Mouse (Mus musculus): ENCODE measurements around the gene Pgap2.

Gene Pgap2

GRCm38 (mm10) chr7:102209756-102210721, at the start of gene Pgap2, which contains the start of gene Nup98:
TSS of gene Pgap2 (plus strand) at chr7:102210208.
TSS of gene Nup98 (minus strand) at chr7:102210176.
- peak; percentile 99 for DNase-seq

GRCm38 (mm10) chr7:102170300-102170699, 39.7 kb upstream of the Pgap2 start:
- DNase-seq: no peak

- DNase-seq: no peak
Observed at GRCm38 (mm10) chr7:102183849-102184248, 26.2 kb upstream of the Pgap2 start.

GRCm38 (mm10) chr7:102192356-102192755, 17.7 kb upstream of the Pgap2 start:
- DNase-seq: no peak

- DNase-seq: no peak
Observed at GRCm38 (mm10) chr7:102200576-102200975, 9.4 kb upstream of the Pgap2 start.

GRCm38 (mm10) chr7:102200996-102201785, 8.8 kb upstream of the Pgap2 start:
- no peak for DNase-seq

GRCm38 (mm10) chr7:102204296-102204857, 5.6 kb upstream of the Pgap2 start:
- no peak for DNase-seq

GRCm38 (mm10) chr7:102205646-102206045, 4.4 kb upstream of the Pgap2 start:
- no peak for DNase-seq

- no peak for DNase-seq
Observed at GRCm38 (mm10) chr7:102208806-102209363, 1.1 kb upstream of the Pgap2 start.

GRCm38 (mm10) chr7:102211071-102211470, 1.1 kb downstream of the Pgap2 start:
- no peak for DNase-seq

GRCm38 (mm10) chr7:102221899-102222298, 11.9 kb downstream of the Pgap2 start:
- no peak for DNase-seq

- no peak for DNase-seq
Observed at GRCm38 (mm10) chr7:102222336-102222735, 12.3 kb downstream of the Pgap2 start.

- DNase-seq: peak; percentile 50
Observed at GRCm38 (mm10) chr7:102222830-102223556, 13.0 kb downstream of the Pgap2 start.

GRCm38 (mm10) chr7:102223883-102224738, 14.1 kb downstream of the Pgap2 start:
- DNase-seq: no peak

- no peak for DNase-seq
Observed at GRCm38 (mm10) chr7:102226051-102226450, 16.0 kb downstream of the Pgap2 start.

GRCm38 (mm10) chr7:102228049-102228670, 18.2 kb downstream of the Pgap2 start:
- no peak for DNase-seq

GRCm38 (mm10) chr7:102229814-102230213, 19.8 kb downstream of the Pgap2 start:
- no peak for DNase-seq

GRCm38 (mm10) chr7:102233059-102233458, 23.1 kb downstream of the Pgap2 start:
- no peak for DNase-seq

GRCm38 (mm10) chr7:102238686-102239286, 28.8 kb downstream of the Pgap2 start:
- DNase-seq: peak; percentile 82

GRCm38 (mm10) chr7:102239591-102239990, 29.6 kb downstream of the Pgap2 start:
- DNase-seq: no peak
